Mouse (Mus musculus): Measurements from ENCODE around the gene Slc30a10.

- TF ChIP-seq CTCF (conservative IDR thresholded peaks at IDR 0.05; ENCODE audit: low read length) (no peak), POU5F1 (IDR thresholded peaks at IDR 0.05; ENCODE audit: borderline replicate concordance, low read length) (no peak), NANOG (IDR thresholded peaks at IDR 0.05; ENCODE audit: borderline replicate concordance, low read length) (no peak)
Measured at GRCm38 (mm10) chr1:185449727-185450126, 4.9 kb upstream of the Slc30a10 start.
